ENCODE assay signal across 9 mouse cellular contexts in the genomic region with DNA sequence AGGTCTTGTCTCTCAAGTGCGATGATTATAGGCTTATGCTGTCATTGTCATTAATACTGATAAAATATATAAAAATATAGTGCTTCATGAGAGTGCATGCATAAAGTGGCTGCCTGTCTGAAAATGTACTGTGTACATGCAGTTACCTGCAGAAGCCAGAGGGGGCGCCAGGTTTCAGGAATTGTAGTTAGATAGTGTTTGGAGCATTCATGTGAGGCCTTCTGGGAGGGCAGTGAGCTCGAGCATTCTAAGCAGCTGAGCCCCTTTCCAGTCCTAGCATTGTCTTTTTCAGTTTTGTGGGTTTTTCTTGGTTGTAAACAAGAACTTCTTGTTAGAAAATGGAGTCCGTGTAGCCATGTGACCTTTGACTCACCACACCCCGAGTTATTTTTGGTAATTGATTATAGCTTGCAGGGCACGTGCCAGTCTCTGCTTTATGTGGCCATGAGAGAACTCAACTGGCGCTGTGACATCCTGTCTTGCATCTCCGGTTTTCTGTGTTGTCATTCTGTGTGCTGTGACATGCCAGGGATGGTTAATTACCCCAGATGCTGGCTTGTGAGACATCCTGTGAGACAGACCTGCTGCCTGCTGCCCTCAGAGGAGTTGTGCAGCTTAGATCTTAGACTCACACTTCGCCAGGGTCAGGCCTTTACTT. TPM values are rescaled to one million over a fixed set of nuclear protein-coding genes. Genes with fewer than 3 reads are reported as not detected.
A peak's percentile ranks its signal among the peaks of the same experiment; 100 is the strongest.
DNase-seq lines count a peak whose midpoint lies in the region; ATAC-seq and TF ChIP-seq lines count a peak whose summit lies in the region.
"Had no signal": no experiment of that assay in that cellular context is flagged by ENCODE, and none has a peak within 500 bp of the region (broad histone marks: within the 10 kb centered on the region; RNA-seq: fewer than 3 reads in every experiment).

No protein-coding gene starts in this region.

- no peak for ATAC-seq in forebrain, embryonic 13.5 days
- no peak for ATAC-seq in forebrain, embryonic 15.5 days (replicated peaks)
- ATAC-seq in midbrain, postnatal 0 days (ENCODE audit: low FRiP score): peak; percentile 44; the same call in 1 of the 2 replicates
- ATAC-seq in midbrain, embryonic 11.5 days (ENCODE audit: low FRiP score): no peak

- no peaks in the 10 kb centered on the region for H3K4me1 ChIP-seq in forebrain, embryonic 13.5 days
- H3K4me1 ChIP-seq in forebrain, embryonic 15.5 days: no peaks in the 10 kb centered on the region
- no peaks in the 10 kb centered on the region for H3K4me1 ChIP-seq in midbrain, postnatal 0 days (ENCODE audit: insufficient read depth, low read length)
- H3K4me1 ChIP-seq in midbrain, embryonic 11.5 days (ENCODE audit: control insufficient read depth, insufficient read depth, low read length): no peaks in the 10 kb centered on the region

- peak; percentile 82 for TF ChIP-seq CTCF in midbrain, postnatal 0 days (IDR thresholded peaks at IDR 0.05)
- peak; percentile 65; the same call in 1 of the 2 replicates for TF ChIP-seq CTCF in brain, embryonic 14.5 days (IDR thresholded peaks at IDR 0.05; ENCODE audit: borderline replicate concordance, extremely low read depth, insufficient read depth, insufficient read length)

- TF ChIP-seq POLR2A in brain, embryonic 14.5 days (IDR thresholded peaks at IDR 0.05; ENCODE audit: borderline replicate concordance, extremely low read depth, insufficient read depth, insufficient read length, poor library complexity, severe bottlenecking): no peak

- H3K9ac ChIP-seq in forebrain, embryonic 13.5 days: 0 out of 2 replicates have a peak overlapping the region, but pooled peaks have one; percentile 5
- no peak overlapping the region for H3K9ac ChIP-seq in forebrain, embryonic 15.5 days (replicated peaks)
- H3K9ac ChIP-seq in midbrain, postnatal 0 days (replicated peaks; ENCODE audit: low read length, poor library complexity, severe bottlenecking): no peak overlapping the region
- H3K9ac ChIP-seq in midbrain, embryonic 11.5 days (ENCODE audit: low read length): no peak overlapping the region

- 72% methylated on average over 9 of the region's 9 CpGs for WGBS in forebrain, embryonic 13.5 days
- WGBS in forebrain, embryonic 15.5 days: 71% methylated on average over 9 of the region's 9 CpGs
- WGBS in midbrain, postnatal 0 days: 69% methylated on average over 9 of the region's 9 CpGs
- WGBS in midbrain, embryonic 11.5 days: 77% methylated on average over 9 of the region's 9 CpGs

- peak; percentile 43 for DNase-seq in midbrain, postnatal 0 days (ENCODE audit: low spot score)
- no peak for DNase-seq in midbrain, embryonic 11.5 days (ENCODE audit: low spot score, missing footprints)
- peak; percentile 47 for DNase-seq in brain, embryonic 14.5 days (ENCODE audit: low read depth)
- DNase-seq in mesoderm, embryonic 11.5 days (ENCODE audit: low read depth, low spot score): peak; percentile 25
- DNase-seq in frontal cortex, postnatal 36 days (ENCODE audit: low spot score in 2 of 2): no peak
- no peak for DNase-seq in adipocyte (ENCODE audit: low spot score)

- no peaks in the 10 kb centered on the region for H3K9me3 ChIP-seq in forebrain, embryonic 13.5 days (replicated peaks)
- H3K9me3 ChIP-seq in forebrain, embryonic 15.5 days: no peaks in the 10 kb centered on the region
- no peaks in the 10 kb centered on the region for H3K9me3 ChIP-seq in midbrain, postnatal 0 days (ENCODE audit: low read length)
- H3K9me3 ChIP-seq in midbrain, embryonic 11.5 days (ENCODE audit: control insufficient read depth, low read length): no peaks in the 10 kb centered on the region

- no peak overlapping the region for H3K4me3 ChIP-seq in forebrain, embryonic 13.5 days
- H3K4me3 ChIP-seq in forebrain, embryonic 15.5 days: no peak overlapping the region
- H3K4me3 ChIP-seq in midbrain, postnatal 0 days (ENCODE audit: low read depth, low read length): no peak overlapping the region
- no peak overlapping the region for H3K4me3 ChIP-seq in midbrain, embryonic 11.5 days (ENCODE audit: low read depth, low read length)

- H3K36me3 ChIP-seq in forebrain, embryonic 13.5 days (ENCODE audit: poor library complexity, severe bottlenecking): peaks cover 91% of the 10 kb centered on the region
- peaks cover 79% of the 10 kb centered on the region for H3K36me3 ChIP-seq in forebrain, embryonic 15.5 days
- peaks cover 72% of the 10 kb centered on the region for H3K36me3 ChIP-seq in midbrain, postnatal 0 days (ENCODE audit: insufficient read depth, low read length)
- H3K36me3 ChIP-seq in midbrain, embryonic 11.5 days (ENCODE audit: control insufficient read depth, insufficient read depth, low read length): peaks cover 22% of the 10 kb centered on the region

- H3K27ac ChIP-seq in forebrain, embryonic 13.5 days: no peak overlapping the region
- no peak overlapping the region for H3K27ac ChIP-seq in forebrain, embryonic 15.5 days (replicated peaks)
- H3K27ac ChIP-seq in midbrain, postnatal 0 days (ENCODE audit: low read depth, low read length): no peak overlapping the region
- no peak overlapping the region for H3K27ac ChIP-seq in midbrain, embryonic 11.5 days (ENCODE audit: low read depth, low read length)

- no peak overlapping the region for H3K4me2 ChIP-seq in forebrain, embryonic 13.5 days
- H3K4me2 ChIP-seq in forebrain, embryonic 15.5 days (replicated peaks): no peak overlapping the region
- H3K4me2 ChIP-seq in midbrain, postnatal 0 days (ENCODE audit: low read depth, low read length, poor library complexity, severe bottlenecking): no peak overlapping the region
- H3K4me2 ChIP-seq in midbrain, embryonic 11.5 days: no peak overlapping the region

- H3K27me3 ChIP-seq in forebrain, embryonic 13.5 days: no peaks in the 10 kb centered on the region
- no peaks in the 10 kb centered on the region for H3K27me3 ChIP-seq in forebrain, embryonic 15.5 days
- H3K27me3 ChIP-seq in midbrain, postnatal 0 days (ENCODE audit: insufficient read depth, low read length): no peaks in the 10 kb centered on the region
- H3K27me3 ChIP-seq in midbrain, embryonic 11.5 days (ENCODE audit: control insufficient read depth, insufficient read depth, low read length): no peaks in the 10 kb centered on the region

RNA-seq across cellular contexts. Expression of a gene that starts 11.5 kb away (rescaled TPM):
- polyA plus RNA-seq in forebrain, embryonic 13.5 days (2015; fragmentation: Nextera tagmentation; extraction: Ambion mirVana): 190 and 207 TPM in 2 replicates
- polyA plus RNA-seq in forebrain, embryonic 15.5 days (2015; fragmentation: Nextera tagmentation; extraction: Ambion mirVana): 252 and 259 TPM in 2 replicates
- 538 and 541 TPM in 2 replicates for total RNA-seq in midbrain, postnatal 0 days (2014; rRNA removed)
- 413 and 416 TPM in 2 replicates for polyA plus RNA-seq in midbrain, postnatal 0 days (2015; fragmentation: Nextera tagmentation; extraction: Ambion mirVana)
- polyA plus RNA-seq in midbrain, embryonic 11.5 days (2014; fragmentation: Nextera tagmentation; extraction: Ambion mirVana): 171 and 181 TPM in 2 replicates
- polyA plus RNA-seq in brain, embryonic 14.5 days (2012; rRNA removed): 313 and 402 TPM in 2 replicates

RNA-seq across cellular contexts. Expression of a gene that starts 21.9 kb away (rescaled TPM):
- 0.15 and 0.27 TPM in 2 replicates for polyA plus RNA-seq in forebrain, embryonic 13.5 days (2015; fragmentation: Nextera tagmentation; extraction: Ambion mirVana)
- 0.15 and 0.23 TPM in 2 replicates for polyA plus RNA-seq in forebrain, embryonic 15.5 days (2015; fragmentation: Nextera tagmentation; extraction: Ambion mirVana)
- 0.22 TPM in 1 of 2 replicates, not detected in the other for total RNA-seq in midbrain, postnatal 0 days (2014; rRNA removed)
- 0.09 TPM in 1 of 2 replicates, not detected in the other for polyA plus RNA-seq in midbrain, postnatal 0 days (2015; fragmentation: Nextera tagmentation; extraction: Ambion mirVana)
- polyA plus RNA-seq in midbrain, embryonic 11.5 days (2014; fragmentation: Nextera tagmentation; extraction: Ambion mirVana): 0.06 and 0.12 TPM in 2 replicates
- 0.05 and 0.08 TPM in 2 replicates for polyA plus RNA-seq in brain, embryonic 14.5 days (2012; rRNA removed)
- polyA plus RNA-seq: large intestine, adult 2 months had no signal

RNA-seq across cellular contexts. Expression of a gene that starts 26.2 kb away (rescaled TPM):
- 1,305 and 1,381 TPM in 2 replicates for polyA plus RNA-seq in forebrain, embryonic 13.5 days (2015; fragmentation: Nextera tagmentation; extraction: Ambion mirVana)
- polyA plus RNA-seq in forebrain, embryonic 15.5 days (2015; fragmentation: Nextera tagmentation; extraction: Ambion mirVana): 1,822 and 1,823 TPM in 2 replicates
- total RNA-seq in midbrain, postnatal 0 days (2014; rRNA removed): 3,827 and 3,963 TPM in 2 replicates
- 1,921 and 2,058 TPM in 2 replicates for polyA plus RNA-seq in midbrain, postnatal 0 days (2015; fragmentation: Nextera tagmentation; extraction: Ambion mirVana)
- 777 and 840 TPM in 2 replicates for polyA plus RNA-seq in midbrain, embryonic 11.5 days (2014; fragmentation: Nextera tagmentation; extraction: Ambion mirVana)
- polyA plus RNA-seq in brain, embryonic 14.5 days (2012; rRNA removed): 3,325 and 3,474 TPM in 2 replicates

RNA-seq across cellular contexts. Expression of a gene that starts 38.3 kb away (rescaled TPM):
- 38.9 and 41.2 TPM in 2 replicates for polyA plus RNA-seq in forebrain, embryonic 13.5 days (2015; fragmentation: Nextera tagmentation; extraction: Ambion mirVana)
- 43.3 and 46.3 TPM in 2 replicates for polyA plus RNA-seq in forebrain, embryonic 15.5 days (2015; fragmentation: Nextera tagmentation; extraction: Ambion mirVana)
- total RNA-seq in midbrain, postnatal 0 days (2014; rRNA removed): 47.6 and 49.4 TPM in 2 replicates
- 36.4 and 39.4 TPM in 2 replicates for polyA plus RNA-seq in midbrain, postnatal 0 days (2015; fragmentation: Nextera tagmentation; extraction: Ambion mirVana)
- 35.3 and 35.5 TPM in 2 replicates for polyA plus RNA-seq in midbrain, embryonic 11.5 days (2014; fragmentation: Nextera tagmentation; extraction: Ambion mirVana)
- polyA plus RNA-seq in brain, embryonic 14.5 days (2012; rRNA removed): 53.2 and 55.5 TPM in 2 replicates

RNA-seq across cellular contexts. Expression of a gene that starts 52.5 kb away (rescaled TPM):
- 20.6 and 21.3 TPM in 2 replicates for polyA plus RNA-seq in forebrain, embryonic 13.5 days (2015; fragmentation: Nextera tagmentation; extraction: Ambion mirVana)
- polyA plus RNA-seq in forebrain, embryonic 15.5 days (2015; fragmentation: Nextera tagmentation; extraction: Ambion mirVana): 32.9 and 33.0 TPM in 2 replicates
- 35.7 and 44.1 TPM in 2 replicates for total RNA-seq in midbrain, postnatal 0 days (2014; rRNA removed)
- 28.0 and 28.2 TPM in 2 replicates for polyA plus RNA-seq in midbrain, postnatal 0 days (2015; fragmentation: Nextera tagmentation; extraction: Ambion mirVana)
- polyA plus RNA-seq in midbrain, embryonic 11.5 days (2014; fragmentation: Nextera tagmentation; extraction: Ambion mirVana): 9.2 and 13.2 TPM in 2 replicates
- 42.0 and 47.0 TPM in 2 replicates for polyA plus RNA-seq in brain, embryonic 14.5 days (2012; rRNA removed)

Comparison
In these comparisons a context has a peak if more than half of its experiments do, and no peak if none do; other contexts are left out.
1. DNase-seq: peak in midbrain, postnatal 0 days (single experiment), brain, embryonic 14.5 days (single experiment) and mesoderm, embryonic 11.5 days (single experiment); none in midbrain, embryonic 11.5 days (single experiment), frontal cortex, postnatal 36 days (0 of 2) and adipocyte (single experiment).